Mouse (Mus musculus) heart, adult 9 months (tissue): ENCODE results near the gene Pcgf3.
"Not testable (repeated sequence)": the region's sequence is repeated elsewhere in the genome, so short reads cannot be mapped to it uniquely, and the experiment has no call there.

Source experiments
- DNase-seq, 2 experiments: peaks; one replicate each; pipeline ENCODE4 v3.0.0; 2022; ENCODE audit warnings: low spot score in 2 of 2

Pcgf3 gene

GRCm38 (mm10) chr5:108469617-108470016, 8.6 kb downstream of the Pcgf3 start:
- no peak for DNase-seq

- DNase-seq, result no peak
These were observed 12.7 kb downstream of the Pcgf3 start for GRCm38 (mm10) chr5:108473737-108474136.

- no peak for DNase-seq
These were observed 14.9 kb downstream of the Pcgf3 start for GRCm38 (mm10) chr5:108475977-108476376.

- DNase-seq, result no peak
These were observed 22.0 kb downstream of the Pcgf3 start for GRCm38 (mm10) chr5:108483006-108483405.

GRCm38 (mm10) chr5:108485239-108485638, 24.2 kb downstream of the Pcgf3 start:
- no peak for DNase-seq

- not testable (repeated sequence) for DNase-seq
These were observed 25.1 kb downstream of the Pcgf3 start for GRCm38 (mm10) chr5:108486148-108486547.

GRCm38 (mm10) chr5:108501573-108501972, 40.5 kb downstream of the Pcgf3 start:
- DNase-seq, result no peak

- no peak for DNase-seq
These were observed 41.3 kb downstream of the Pcgf3 start for GRCm38 (mm10) chr5:108502286-108502685.

- DNase-seq, result no peak
These were observed 54.7 kb downstream of the Pcgf3 start for GRCm38 (mm10) chr5:108515581-108516361.

GRCm38 (mm10) chr5:108516655-108517054, 55.6 kb downstream of the Pcgf3 start:
- no peak for DNase-seq

GRCm38 (mm10) chr5:108518106-108518885, 57.3 kb downstream of the Pcgf3 start:
- DNase-seq, result no peak

GRCm38 (mm10) chr5:108518951-108519350, 57.9 kb downstream of the Pcgf3 start:
- no peak for DNase-seq

GRCm38 (mm10) chr5:108520153-108520552, 59.1 kb downstream of the Pcgf3 start:
- DNase-seq, result no peak

- no peak for DNase-seq
These were observed 60.0 kb downstream of the Pcgf3 start for GRCm38 (mm10) chr5:108521016-108521415.

GRCm38 (mm10) chr5:108521896-108522295, 60.9 kb downstream of the Pcgf3 start:
- no peak for DNase-seq

GRCm38 (mm10) chr5:108522597-108522996, 61.6 kb downstream of the Pcgf3 start:
- DNase-seq, result no peak

- no peak for DNase-seq
These were observed 73.2 kb downstream of the Pcgf3 start for GRCm38 (mm10) chr5:108534188-108534587.

- DNase-seq, result no peak
These were observed 82.7 kb downstream of the Pcgf3 start for GRCm38 (mm10) chr5:108543516-108544291.

- no peak for DNase-seq
These were observed 86.6 kb downstream of the Pcgf3 start for GRCm38 (mm10) chr5:108547636-108548035.

- no peak for DNase-seq
These were observed 88.1 kb downstream of the Pcgf3 start for GRCm38 (mm10) chr5:108549137-108549488.

GRCm38 (mm10) chr5:108549489-108550206, 88.6 kb downstream of the Pcgf3 start, which contains the start of gene Cplx1:
Gene Cplx1 (minus strand): TSS chr5:108550024.
- DNase-seq, result no peak

- no peak for DNase-seq
These were observed 89.2 kb downstream of the Pcgf3 start for GRCm38 (mm10) chr5:108550207-108550594.
